Mouse (Mus musculus): ENCODE measurements at regions not wholly inside any gene's neighbourhood (a gene's known extent, or its start where the extent isn't known, plus 50 kb on each side); places are given as distances from the start of the nearest gene placed in this dataset.
"Not testable (repeated sequence)": the region's sequence is repeated elsewhere in the genome, so short reads cannot be mapped to it uniquely, and the experiment has no call there.

GRCm38 (mm10) chr6:53233777-53234176 lies 53.3 kb upstream of the Creb5 start:
- no peak for DNase-seq

GRCm38 (mm10) chr6:53232616-53233015 lies 54.5 kb upstream of the Creb5 start:
- no peak for DNase-seq

- DNase-seq: no peak
Measured at GRCm38 (mm10) chr6:53229350-53229749, 57.7 kb upstream of the Creb5 start.

- no peak for DNase-seq
Measured at GRCm38 (mm10) chr6:53222104-53222503, 65.0 kb upstream of the Creb5 start.

- DNase-seq: no peak
Measured at GRCm38 (mm10) chr6:53221668-53222005, 65.4 kb upstream of the Creb5 start.

GRCm38 (mm10) chr6:53220784-53221667 lies 66.0 kb upstream of the Creb5 start:
- peak; percentile 31 for DNase-seq

GRCm38 (mm10) chr6:53218871-53219286 lies 68.2 kb upstream of the Creb5 start:
- no peak for DNase-seq

GRCm38 (mm10) chr6:53217234-53218015 lies 69.6 kb upstream of the Creb5 start:
- DNase-seq: peak; percentile 62

- DNase-seq: no peak
Measured at GRCm38 (mm10) chr6:53216715-53217114, 70.4 kb upstream of the Creb5 start.

- DNase-seq: no peak
Measured at GRCm38 (mm10) chr6:53211420-53211819, 75.7 kb upstream of the Creb5 start.

GRCm38 (mm10) chr6:53209398-53209797 lies 77.7 kb upstream of the Creb5 start:
- DNase-seq: no peak

- no peak for DNase-seq
Measured at GRCm38 (mm10) chr6:53208474-53208873, 78.6 kb upstream of the Creb5 start.

- no peak for DNase-seq
Measured at GRCm38 (mm10) chr6:53207781-53208180, 79.3 kb upstream of the Creb5 start.

- no peak for DNase-seq
Measured at GRCm38 (mm10) chr6:53207361-53207760, 79.7 kb upstream of the Creb5 start.

- peak; percentile 10 for DNase-seq
Measured at GRCm38 (mm10) chr6:53201281-53201956, 85.7 kb upstream of the Creb5 start.

- DNase-seq: no peak
Measured at GRCm38 (mm10) chr6:53199474-53199873, 87.6 kb upstream of the Creb5 start.

- DNase-seq: not testable (repeated sequence)
Measured at GRCm38 (mm10) chr6:53182131-53182530, 104.9 kb upstream of the Creb5 start.

GRCm38 (mm10) chr6:53164423-53164841 lies 96.0 kb upstream of the Jazf1 start:
- peak; percentile 2 for DNase-seq

GRCm38 (mm10) chr6:53163091-53163490 lies 94.7 kb upstream of the Jazf1 start:
- DNase-seq: no peak

- DNase-seq: no peak
Measured at GRCm38 (mm10) chr6:53161627-53162026, 93.2 kb upstream of the Jazf1 start.

- no peak for DNase-seq
Measured at GRCm38 (mm10) chr6:53154621-53155020, 86.2 kb upstream of the Jazf1 start.

- no peak for DNase-seq
Measured at GRCm38 (mm10) chr6:53147478-53147877, 79.0 kb upstream of the Jazf1 start.

GRCm38 (mm10) chr6:53143846-53144584 lies 75.6 kb upstream of the Jazf1 start:
- DNase-seq: peak; percentile 23
